Mouse (Mus musculus) heart, adult 2 months (tissue): ENCODE results near the gene Apoa1. TPM values are rescaled to one million over a fixed set of nuclear protein-coding genes. Genes with fewer than 3 reads are reported as not detected.

ENCODE experiments used
- DNase-seq, 2 experiments: peaks; one replicate each; pipeline ENCODE4 v3.0.0; 2021
- H3K27ac ChIP-seq: fragments of 200-600 bp; 2 replicates; pipeline ENCODE4 v1.8.1; 2022
- H3K27me3 ChIP-seq: fragments of 200-500 bp; 2 replicates; pipeline ENCODE4 v1.6.1; 2012; ENCODE audit warnings: mild to moderate bottlenecking, low read length, inconsistent platforms, mixed read lengths; ENCODE audit not compliant: control insufficient read depth, insufficient read depth
- H3K36me3 ChIP-seq: fragments of 200-500 bp; 2 replicates; pipeline ENCODE4 v1.6.1; 2012; ENCODE audit warnings: low read length, inconsistent platforms; ENCODE audit not compliant: control insufficient read depth, insufficient read depth
- H3K4me1 ChIP-seq: fragments of 200-500 bp; 2 replicates; pipeline ENCODE4 v1.6.1; 2011; ENCODE audit warnings: low read length; ENCODE audit not compliant: control insufficient read depth, insufficient read depth
- H3K4me3 ChIP-seq: fragments of 200-600 bp; 2 replicates; pipeline ENCODE4 v1.8.1; 2022
- H3K79me2 ChIP-seq: fragments of 200-500 bp; replicated peaks from 2 replicates; pipeline ENCODE4 v1.6.1; 2012; ENCODE audit warnings: mild to moderate bottlenecking, inconsistent platforms, low read length, moderate library complexity, mixed read lengths; ENCODE audit not compliant: control insufficient read depth, insufficient read depth
- H3K9ac ChIP-seq: fragments of 200-500 bp; 2 replicates; pipeline ENCODE4 v1.6.1; 2012; ENCODE audit warnings: low read depth, mild to moderate bottlenecking, control low read depth, inconsistent platforms, low read length, mixed read lengths
- CTCF ChIP-seq: fragments of 200-600 bp; IDR thresholded peaks from 2 replicates; pipeline ENCODE4 v1.8.1; 2022; ENCODE audit warnings: antibody characterized with exemption, mild to moderate bottlenecking, moderate library complexity
- EP300 ChIP-seq: fragments of 200-500 bp; IDR thresholded peaks from 2 replicates; pipeline ENCODE4 v1.6.1; 2011; ENCODE audit warnings: low read depth, low read length, control low read depth; ENCODE audit not compliant: insufficient read depth
- POLR2A ChIP-seq: fragments of 200-500 bp; IDR thresholded peaks from 2 replicates; pipeline ENCODE4 v1.6.1; 2011; ENCODE audit warnings: mild to moderate bottlenecking, low read depth, low read length, control low read depth; ENCODE audit not compliant: insufficient read depth
- WGBS: fragments of 180-500 bp; shearing (Covaris S2); methylation state at CpG from one replicate; pipeline ENCODE4 v1.1.7; 2018; 5-methylcytosine and 5-hydroxymethylcytosine counted together
- intact Hi-C: fragments of 180-260 bp; cut with DNase I; formaldehyde crosslinking; loops from one replicate; pipeline ENCODE4 v1.15.1; 2025
- polyA plus RNA-seq: library from polyadenylated mRNA; depleted of rRNA; stranded (reverse); fragments of >200 nt; gene quantifications from 2 replicates; pipeline ENCODE4 v1.2.3, GENCODE M21; 2012
- total RNA-seq, 2 experiments: library from RNA; stranded (reverse); gene quantifications; 2 replicates each; pipeline ENCODE4 v1.2.3; 2021

Gene Apoa1
- total and polyA plus RNA-seq, 3 experiments, result 0.51 TPM; not detected in 2

GRCm38 (mm10) chr9:46194809-46195208 lies 33.6 kb upstream of the Apoa1 start:
- Histone ChIP-seq H3K27ac (peak overlapping the region; percentile 11; the same call in 1 of the 2 replicates), H3K4me3 (no peak overlapping the region), H3K36me3 (peaks cover 14% of the 10 kb centered on the region), H3K79me2 (no peaks in the 10 kb centered on the region), H3K27me3 (no peaks in the 10 kb centered on the region), H3K4me1 (peaks cover 33% of the 10 kb centered on the region), H3K9ac (no peak overlapping the region)
- intact Hi-C loops, result loop anchor here (5.0 kb wide), 1 partner anchor 52 kb away; no protein-coding TSS in a partner anchor
- no peak for DNase-seq
- WGBS, result 51% methylated on average over 9 of the region's 9 CpGs
- TF ChIP-seq CTCF (no peak), POLR2A (no peak), EP300 (no peak)

DNA sequence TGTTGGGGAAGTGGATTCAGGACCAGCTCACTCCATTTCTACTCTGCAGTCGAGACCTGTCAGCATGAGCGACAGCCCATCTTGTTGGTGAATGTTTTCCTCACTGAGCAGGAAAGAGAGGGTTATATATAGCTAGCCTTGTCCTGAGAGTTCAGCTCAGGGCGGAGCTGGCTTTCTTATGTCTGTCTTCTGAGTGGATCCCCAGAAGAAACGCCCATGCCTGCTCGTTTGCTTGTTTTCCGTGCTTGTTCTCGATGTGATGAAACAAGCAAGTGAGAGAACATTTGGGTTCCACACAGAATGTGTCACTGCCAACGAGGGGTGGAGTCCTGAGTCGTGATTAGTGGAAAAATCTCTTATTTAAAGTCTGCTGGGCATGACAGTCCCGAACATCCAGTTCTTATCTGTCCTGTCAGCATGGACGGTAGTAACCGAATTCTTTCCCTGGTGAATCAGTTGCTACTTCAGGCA lies 31.6 kb upstream of the Apoa1 start:
- H3K9ac ChIP-seq, result peak overlapping the region; percentile 40
- H3K36me3 ChIP-seq, result peaks cover 14% of the 10 kb centered on the region
- 6% methylated on average over 12 of the region's 12 CpGs for WGBS
- DNase-seq, result peak; percentile 71 to 80
- H3K27ac ChIP-seq, result peak overlapping the region; percentile 90
- H3K27me3 ChIP-seq, result no peaks in the 10 kb centered on the region
- no peaks in the 10 kb centered on the region for H3K79me2 ChIP-seq
- intact Hi-C loops, result no loop called here
- H3K4me1 ChIP-seq, result peaks cover 31% of the 10 kb centered on the region
- no peak for TF ChIP-seq CTCF
- TF ChIP-seq EP300, result peak; percentile 91
- peak; percentile 81 for TF ChIP-seq POLR2A
- H3K4me3 ChIP-seq, result peak overlapping the region; percentile 12; the same call in 1 of the 2 replicates

- Histone ChIP-seq H3K36me3 (peaks cover 14% of the 10 kb centered on the region), H3K4me1 (peaks cover 31% of the 10 kb centered on the region), H3K9ac (no peak overlapping the region), H3K4me3 (no peak overlapping the region), H3K27ac (peak overlapping the region; percentile 90), H3K79me2 (no peaks in the 10 kb centered on the region), H3K27me3 (no peaks in the 10 kb centered on the region)
- intact Hi-C loops, result loop anchor here (2.0 kb wide), 1 partner anchor 16 kb away; no protein-coding TSS in a partner anchor
- WGBS, result 39% methylated on average over 9 of the region's 9 CpGs
- TF ChIP-seq POLR2A (no peak), EP300 (no peak), CTCF (no peak)
- DNase-seq, result peak; percentile 50 to 51
Measured at GRCm38 (mm10) chr9:46198461-46198860, 29.9 kb upstream of the Apoa1 start.

- 62% methylated on average over 7 of the region's 7 CpGs for WGBS
- H3K4me1 ChIP-seq, result peaks cover 31% of the 10 kb centered on the region
- TF ChIP-seq CTCF (no peak), EP300 (no peak), POLR2A (no peak)
- no peaks in the 10 kb centered on the region for H3K27me3 ChIP-seq
- no peak overlapping the region for H3K9ac ChIP-seq
- peaks cover 14% of the 10 kb centered on the region for H3K36me3 ChIP-seq
- H3K4me3 ChIP-seq, result no peak overlapping the region
- no peak for DNase-seq
- H3K79me2 ChIP-seq, result no peaks in the 10 kb centered on the region
- peak overlapping the region; percentile 90 for H3K27ac ChIP-seq
- intact Hi-C loops, result loop anchor here (2.0 kb wide), 1 partner anchor 16 kb away; no protein-coding TSS in a partner anchor
Measured at GRCm38 (mm10) chr9:46198936-46199335, 29.4 kb upstream of the Apoa1 start.

- Histone ChIP-seq H3K79me2 (no peaks in the 10 kb centered on the region), H3K9ac (no peak overlapping the region), H3K27me3 (no peaks in the 10 kb centered on the region), H3K36me3 (peaks cover 14% of the 10 kb centered on the region), H3K27ac (peak overlapping the region; percentile 90), H3K4me3 (no peak overlapping the region), H3K4me1 (peaks cover 31% of the 10 kb centered on the region)
- DNase-seq, result no peak
- 48% methylated on average over 2 of the region's 2 CpGs for WGBS
- TF ChIP-seq EP300 (no peak), POLR2A (no peak), CTCF (no peak)
- intact Hi-C loops, result loop anchor here (2.0 kb wide), 1 partner anchor 15 kb away; no protein-coding TSS in a partner anchor
Measured at GRCm38 (mm10) chr9:46199609-46200008, 28.8 kb upstream of the Apoa1 start.

DNA sequence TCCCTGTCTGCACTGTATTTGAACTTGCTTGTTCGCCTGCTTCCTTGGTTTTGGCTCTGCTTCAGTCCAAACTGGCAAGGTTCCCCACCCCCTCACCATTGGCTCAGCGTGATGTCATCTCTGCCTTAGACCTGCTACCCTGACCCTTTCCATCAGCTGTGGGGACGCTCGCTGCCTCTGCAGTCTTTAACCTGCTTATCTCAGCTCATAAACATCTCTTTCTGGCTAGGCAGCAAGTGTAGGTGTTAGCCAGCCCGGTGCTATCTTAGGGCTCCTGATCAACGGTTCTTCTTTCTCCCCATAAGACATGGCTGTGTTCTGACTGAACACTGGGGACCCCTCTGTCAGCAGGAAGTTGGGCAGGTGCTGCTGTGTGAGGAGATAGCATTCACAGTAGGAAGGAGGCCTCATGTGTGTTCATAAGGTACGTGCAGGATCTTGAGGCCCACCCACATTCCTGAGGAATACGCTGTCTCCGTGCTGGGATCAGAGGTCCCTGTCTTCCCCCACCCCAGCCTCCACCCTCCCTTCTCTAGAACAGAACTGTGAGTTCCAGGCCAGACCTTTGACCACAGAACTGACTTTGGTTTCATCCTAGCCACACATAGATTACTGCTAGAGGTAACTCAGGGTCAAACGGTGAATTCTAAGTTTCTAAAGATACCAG lies 21.4 kb upstream of the Apoa1 start:
- no peak for DNase-seq
- Histone ChIP-seq H3K4me3 (no peak overlapping the region), H3K9ac (no peak overlapping the region), H3K27ac (no peak overlapping the region), H3K27me3 (no peaks in the 10 kb centered on the region), H3K36me3 (no peaks in the 10 kb centered on the region), H3K4me1 (no peaks in the 10 kb centered on the region), H3K79me2 (no peaks in the 10 kb centered on the region)
- WGBS, result 62% methylated on average over 10 of the region's 10 CpGs
- intact Hi-C loops, result no loop called here
- no peak for TF ChIP-seq POLR2A
